Mouse (Mus musculus) kidney, adult 2 months (tissue): ENCODE data around the gene Kif28. TPM values are rescaled to one million over a fixed set of nuclear protein-coding genes. Genes with fewer than 3 reads are reported as not detected.
"Not testable (repeated sequence)": the region's sequence is repeated elsewhere in the genome, so short reads cannot be mapped to it uniquely, and the experiment has no call there.

Experiments used
- DNase-seq: peaks from one replicate; pipeline ENCODE4 v3.0.0; 2021
- H3K27ac ChIP-seq: fragments of 200-500 bp; 2 replicates; pipeline ENCODE4 v1.5.1; 2012; ENCODE audit warnings: low read depth, low read length, control low read depth, inconsistent platforms; ENCODE audit not compliant: insufficient read depth
- H3K27me3 ChIP-seq: fragments of 200-500 bp; replicated peaks from 2 replicates; pipeline ENCODE4 v1.6.1; 2012; ENCODE audit warnings: mild to moderate bottlenecking, moderate library complexity, low read length, inconsistent platforms; ENCODE audit not compliant: control insufficient read depth, insufficient read depth
- H3K36me3 ChIP-seq: fragments of 200-500 bp; 2 replicates; pipeline ENCODE4 v1.6.1; 2012; ENCODE audit warnings: mild to moderate bottlenecking, moderate library complexity, low read length, inconsistent platforms; ENCODE audit not compliant: control insufficient read depth, insufficient read depth
- H3K4me1 ChIP-seq: fragments of 200-500 bp; 2 replicates; pipeline ENCODE4 v1.6.1; 2011; ENCODE audit warnings: low read length; ENCODE audit not compliant: control insufficient read depth, insufficient read depth
- H3K4me3 ChIP-seq: fragments of 200-500 bp; 2 replicates; pipeline ENCODE4 v1.5.1; 2011; ENCODE audit warnings: mild to moderate bottlenecking, low read depth, low read length, control low read depth; ENCODE audit not compliant: insufficient read depth
- CTCF ChIP-seq: fragments of 200-500 bp; conservative IDR thresholded peaks from 2 replicates; pipeline ENCODE4 v1.5.1; 2011; ENCODE audit warnings: low read depth, mild to moderate bottlenecking, control low read depth, low read length, moderate library complexity, mixed read lengths; ENCODE audit not compliant: insufficient read depth, insufficient read length
- POLR2A ChIP-seq: fragments of 200-500 bp; IDR thresholded peaks from one replicate; pipeline ENCODE4 v1.6.1; 2011; ENCODE audit warnings: low read depth, low read length, control low read depth
- WGBS: fragments of 180-500 bp; shearing (Covaris S2); methylation state at CpG from one replicate; pipeline ENCODE4 v1.1.7; 2018; 5-methylcytosine and 5-hydroxymethylcytosine counted together
- polyA plus RNA-seq: library from polyadenylated mRNA; depleted of rRNA; stranded (reverse); fragments of >200 nt; gene quantifications from 2 replicates; pipeline ENCODE4 v1.2.3, GENCODE M21; 2012

Gene Kif28
- polyA plus RNA-seq, 1 experiment = not detected

DNA sequence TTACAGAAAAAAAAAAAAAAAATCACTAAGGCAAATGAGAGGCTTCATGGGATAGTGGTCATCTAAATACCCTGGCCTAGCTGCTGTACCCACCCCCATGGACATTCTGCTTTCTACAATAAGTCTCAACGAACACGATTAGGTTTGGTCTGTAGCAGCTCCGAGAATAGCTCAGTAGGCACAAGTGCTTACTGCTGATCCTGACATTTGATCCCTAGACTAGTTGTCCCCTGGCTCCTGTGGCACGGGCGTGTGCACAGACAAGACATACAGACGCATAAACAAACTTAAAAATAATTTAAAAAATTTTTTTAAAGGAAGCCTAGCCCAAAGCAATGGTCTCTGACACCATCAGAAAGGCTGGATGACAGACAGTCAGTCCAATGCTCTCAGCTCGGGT lies 77.6 kb downstream of the Kif28 start:
- WGBS = 14% methylated on average over 7 of the region's 7 CpGs
- H3K4me3 ChIP-seq = peak overlapping the region; percentile 74
- TF ChIP-seq CTCF (no peak), POLR2A (no peak)
- H3K27me3 ChIP-seq = no peaks in the 10 kb centered on the region
- H3K4me1 ChIP-seq = no peaks in the 10 kb centered on the region; the same call in 1 of the 2 replicates
- H3K27ac ChIP-seq = no peak overlapping the region
- H3K36me3 ChIP-seq = no peaks in the 10 kb centered on the region
- DNase-seq = no peak

GRCm38 (mm10) chr1:179666971-179667370 lies 78.1 kb downstream of the Kif28 start:
- 82% methylated on average over 2 of the region's 2 CpGs for WGBS
- H3K36me3 ChIP-seq = no peaks in the 10 kb centered on the region
- no peak overlapping the region for H3K4me3 ChIP-seq
- no peaks in the 10 kb centered on the region for H3K27me3 ChIP-seq
- no peak for DNase-seq
- H3K4me1 ChIP-seq = no peaks in the 10 kb centered on the region; the same call in 1 of the 2 replicates
- TF ChIP-seq POLR2A (no peak), CTCF (no peak)
- no peak overlapping the region for H3K27ac ChIP-seq

- Histone ChIP-seq H3K27me3 (no peaks in the 10 kb centered on the region), H3K4me1 (no peaks in the 10 kb centered on the region; the same call in 1 of the 2 replicates), H3K27ac (no peak overlapping the region), H3K36me3 (no peaks in the 10 kb centered on the region), H3K4me3 (no peak overlapping the region)
- WGBS = 57% methylated on average over 4 of the region's 4 CpGs
- no peak for TF ChIP-seq CTCF
- TF ChIP-seq POLR2A = no peak
- DNase-seq = peak; percentile 46
These were observed 80.7 kb downstream of the Kif28 start for GRCm38 (mm10) chr1:179664309-179664930.

- Histone ChIP-seq H3K4me1 (no peaks in the 10 kb centered on the region; the same call in 1 of the 2 replicates), H3K27me3 (no peaks in the 10 kb centered on the region), H3K27ac (no peak overlapping the region), H3K4me3 (no peak overlapping the region), H3K36me3 (no peaks in the 10 kb centered on the region)
- TF ChIP-seq POLR2A = no peak
- no peak for TF ChIP-seq CTCF
- DNase-seq = no peak
- 94% methylated on average over 5 of the region's 5 CpGs for WGBS
These were observed 82.0 kb downstream of the Kif28 start for GRCm38 (mm10) chr1:179663065-179663464.

- Histone ChIP-seq H3K36me3 (no peaks in the 10 kb centered on the region), H3K27me3 (no peaks in the 10 kb centered on the region), H3K4me3 (no peak overlapping the region), H3K27ac (no peak overlapping the region), H3K4me1 (no peaks in the 10 kb centered on the region)
- TF ChIP-seq POLR2A = no peak
- TF ChIP-seq CTCF = no peak
- DNase-seq = no peak
- WGBS = 81% methylated on average over 5 of the region's 5 CpGs
These were observed 93.8 kb downstream of the Kif28 start for GRCm38 (mm10) chr1:179651224-179651623.

DNA sequence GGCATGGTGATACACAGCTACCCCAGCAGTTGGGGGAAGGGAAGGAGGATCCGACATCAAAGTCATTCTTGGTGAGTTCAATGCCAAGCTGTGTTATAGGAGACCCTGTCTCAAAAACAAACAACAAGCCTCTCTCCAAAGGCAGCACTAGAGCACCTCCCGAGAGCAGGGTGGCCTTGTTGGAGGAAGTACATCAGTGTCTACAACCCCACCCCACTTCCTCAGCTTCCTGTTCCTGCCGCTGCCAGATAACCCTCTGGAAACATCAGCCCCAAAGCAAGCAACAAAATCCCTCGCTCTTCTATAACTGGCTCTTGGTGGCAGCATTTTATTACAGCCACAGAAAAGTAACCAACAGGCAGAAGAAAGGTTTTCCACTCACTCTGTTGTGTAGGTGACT lies 94.8 kb downstream of the Kif28 start:
- Histone ChIP-seq H3K4me3 (no peak overlapping the region), H3K4me1 (no peaks in the 10 kb centered on the region), H3K27ac (no peak overlapping the region), H3K36me3 (no peaks in the 10 kb centered on the region), H3K27me3 (no peaks in the 10 kb centered on the region)
- DNase-seq = no peak
- WGBS = 72% methylated on average over 4 of the region's 4 CpGs
- TF ChIP-seq POLR2A = no peak

DNA sequence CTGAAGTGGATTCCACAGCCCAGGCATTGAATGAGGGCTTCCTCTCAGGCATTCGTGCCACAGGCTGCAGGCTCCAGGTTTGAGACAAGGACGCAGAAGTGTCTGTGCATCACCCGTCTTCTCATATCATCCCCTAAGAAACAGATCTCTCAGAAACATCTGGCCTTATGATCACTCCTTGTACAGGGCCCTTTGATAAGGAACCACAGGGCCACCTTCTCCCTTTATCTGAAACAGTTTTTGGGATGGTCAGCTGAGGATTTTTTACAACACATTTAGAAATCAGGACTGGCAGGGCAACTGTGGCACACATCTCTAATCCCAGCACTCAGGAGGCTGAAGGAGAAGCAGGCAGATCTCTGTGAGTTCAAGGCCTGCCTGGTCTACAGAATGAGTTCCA lies 95.7 kb downstream of the Kif28 start:
- Histone ChIP-seq H3K4me1 (no peaks in the 10 kb centered on the region; the same call in 1 of the 2 replicates), H3K36me3 (no peaks in the 10 kb centered on the region), H3K27ac (no peak overlapping the region), H3K4me3 (no peak overlapping the region), H3K27me3 (no peaks in the 10 kb centered on the region)
- WGBS = 89% methylated on average over 3 of the region's 3 CpGs
- DNase-seq = no peak
- TF ChIP-seq CTCF (no peak), POLR2A (no peak)

DNA sequence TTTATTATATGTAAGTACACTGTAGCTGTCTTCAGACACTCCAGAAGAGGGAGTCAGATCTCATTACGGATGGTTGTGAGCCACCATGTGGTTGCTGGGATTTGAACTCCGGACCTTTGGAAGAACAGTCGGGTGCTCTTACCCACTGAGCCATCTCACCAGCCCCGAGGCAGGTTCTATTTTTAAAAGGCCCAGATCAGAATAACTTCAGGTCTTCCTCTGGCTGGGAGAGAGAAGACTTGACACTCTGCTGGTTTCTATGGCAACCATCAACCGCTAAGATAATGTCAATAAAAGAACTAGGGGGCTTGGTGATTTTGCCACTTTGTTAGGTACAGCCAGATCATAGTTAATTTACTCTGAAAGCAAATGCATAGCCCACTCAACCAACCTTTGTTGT lies 96.4 kb downstream of the Kif28 start:
- not testable (repeated sequence) for DNase-seq, H3K36me3 ChIP-seq

More for the DNA sequence above, 96.4 kb downstream of the Kif28 start:
- not testable (repeated sequence) for H3K27ac ChIP-seq, H3K4me3 ChIP-seq, H3K27me3 ChIP-seq, H3K4me1 ChIP-seq
- WGBS = 77% methylated on average over 4 of the region's 5 CpGs
